Mouse (Mus musculus) spleen, postnatal 4 days (tissue): Measurements from ENCODE around the gene Mfsd9.
"Not testable (repeated sequence)": the region's sequence is repeated elsewhere in the genome, so short reads cannot be mapped to it uniquely, and the experiment has no call there.

Experiments
- DNase-seq, 2 experiments: peaks; one replicate each; pipeline ENCODE4 v3.0.0; 2022; ENCODE audit warnings: low spot score in 2 of 2

The Mfsd9 gene

GRCm38 (mm10) chr1:40783450-40783849 lies 7.0 kb downstream of the Mfsd9 start:
- DNase-seq = no peak

GRCm38 (mm10) chr1:40776763-40777162 lies 13.7 kb downstream of the Mfsd9 start:
- DNase-seq = no peak

GRCm38 (mm10) chr1:40776102-40776501 lies 14.4 kb downstream of the Mfsd9 start:
- DNase-seq = no peak

- no peak for DNase-seq
Measured at GRCm38 (mm10) chr1:40774040-40774439, 16.4 kb downstream of the Mfsd9 start.

GRCm38 (mm10) chr1:40773234-40773633 lies 17.3 kb downstream of the Mfsd9 start:
- DNase-seq = no peak

- no peak for DNase-seq
Measured at GRCm38 (mm10) chr1:40771196-40771970, 19.1 kb downstream of the Mfsd9 start.

- no peak for DNase-seq
Measured at GRCm38 (mm10) chr1:40769331-40769894, 21.1 kb downstream of the Mfsd9 start.

GRCm38 (mm10) chr1:40768606-40769005 lies 21.9 kb downstream of the Mfsd9 start:
- DNase-seq = peak in 1 of 2 experiments; percentile 40

- DNase-seq = peak in 1 of 2 experiments; percentile 58
Measured at GRCm38 (mm10) chr1:40767588-40767987, 22.9 kb downstream of the Mfsd9 start.

GRCm38 (mm10) chr1:40765521-40765920 lies 25.0 kb downstream of the Mfsd9 start:
- DNase-seq = no peak

GRCm38 (mm10) chr1:40764701-40765275 lies 25.7 kb downstream of the Mfsd9 start:
- no peak for DNase-seq

- no peak for DNase-seq
Measured at GRCm38 (mm10) chr1:40764042-40764441, 26.4 kb downstream of the Mfsd9 start.

GRCm38 (mm10) chr1:40759751-40760445 lies 30.6 kb downstream of the Mfsd9 start:
- DNase-seq = no peak

GRCm38 (mm10) chr1:40746089-40746488 lies 44.4 kb downstream of the Mfsd9 start:
- no peak for DNase-seq

- DNase-seq = no peak
Measured at GRCm38 (mm10) chr1:40740739-40741138, 49.7 kb downstream of the Mfsd9 start.

- DNase-seq = not testable (repeated sequence)
Measured at GRCm38 (mm10) chr1:40738246-40738645, 52.2 kb downstream of the Mfsd9 start.

- DNase-seq = no peak
Measured at GRCm38 (mm10) chr1:40737671-40738070, 52.8 kb downstream of the Mfsd9 start.

- DNase-seq = no peak
Measured at GRCm38 (mm10) chr1:40728636-40729035, 61.9 kb downstream of the Mfsd9 start.

GRCm38 (mm10) chr1:40727404-40727803 lies 63.1 kb downstream of the Mfsd9 start:
- DNase-seq = no peak

- DNase-seq = no peak
Measured at GRCm38 (mm10) chr1:40726051-40726450, 64.4 kb downstream of the Mfsd9 start.
